Mouse (Mus musculus) embryonic fibroblast, embryonic 13.5 days (primary cell): ENCODE results near the gene Lypd6.

ENCODE experiments used
- CTCF ChIP-seq: IDR thresholded peaks from 2 replicates; pipeline ENCODE4 v1.5.1; 2011; ENCODE audit warnings: mild to moderate bottlenecking, control low read depth, low read length, moderate library complexity, borderline replicate concordance; ENCODE audit not compliant: insufficient read depth
- POLR2A ChIP-seq: IDR thresholded peaks from 2 replicates; pipeline ENCODE4 v1.6.1; 2011; ENCODE audit warnings: low read depth, mild to moderate bottlenecking, control low read depth, low read length, moderate library complexity

- TF ChIP-seq CTCF (no peak), POLR2A (no peak)
These were observed 37.7 kb downstream of the Lypd6 start for GRCm38 (mm10) chr2:50103850-50104503.
